Mouse (Mus musculus) kidney, postnatal 4 days (tissue): Measurements from ENCODE around the gene Bex6.
A peak's percentile ranks its signal among the peaks of the same experiment; 100 is the strongest.

ENCODE experiments used
- DNase-seq, 2 experiments: peaks; one replicate each; pipeline ENCODE4 v3.0.0; 2021; ENCODE audit warnings: mixed read lengths in 2 of 2

The Bex6 gene

DNA sequence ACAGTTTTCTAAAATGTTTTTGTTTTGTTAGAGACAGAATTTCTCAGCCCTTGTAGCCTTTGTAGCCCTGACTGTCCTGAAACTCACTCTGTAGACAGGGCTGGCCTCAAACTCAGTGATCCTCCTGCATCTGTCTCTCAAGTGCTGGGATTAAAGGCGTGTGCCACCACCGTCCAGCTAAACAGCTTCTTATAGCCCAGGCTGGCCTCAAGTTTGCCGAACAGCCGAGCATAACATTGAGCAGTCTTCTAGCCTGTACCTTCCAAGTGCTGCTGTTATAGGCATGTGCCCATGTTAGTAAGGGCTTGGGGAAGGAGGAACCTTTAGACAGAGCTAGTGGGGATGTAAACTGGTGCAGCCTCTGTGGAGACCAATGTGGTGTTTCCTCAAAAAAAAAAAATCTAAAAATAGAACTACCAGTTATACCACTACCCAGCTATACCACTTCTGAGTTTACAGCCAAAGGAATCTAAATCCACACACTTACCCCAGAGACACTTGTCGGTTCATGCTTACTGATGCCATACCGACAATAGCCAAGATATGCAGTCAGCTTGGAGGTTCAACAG, at the start of gene Bex6:
Gene Bex6, plus strand, starts transcription at position 491 of the 569 bp plus-strand sequence.
- DNase-seq = no peak

DNA sequence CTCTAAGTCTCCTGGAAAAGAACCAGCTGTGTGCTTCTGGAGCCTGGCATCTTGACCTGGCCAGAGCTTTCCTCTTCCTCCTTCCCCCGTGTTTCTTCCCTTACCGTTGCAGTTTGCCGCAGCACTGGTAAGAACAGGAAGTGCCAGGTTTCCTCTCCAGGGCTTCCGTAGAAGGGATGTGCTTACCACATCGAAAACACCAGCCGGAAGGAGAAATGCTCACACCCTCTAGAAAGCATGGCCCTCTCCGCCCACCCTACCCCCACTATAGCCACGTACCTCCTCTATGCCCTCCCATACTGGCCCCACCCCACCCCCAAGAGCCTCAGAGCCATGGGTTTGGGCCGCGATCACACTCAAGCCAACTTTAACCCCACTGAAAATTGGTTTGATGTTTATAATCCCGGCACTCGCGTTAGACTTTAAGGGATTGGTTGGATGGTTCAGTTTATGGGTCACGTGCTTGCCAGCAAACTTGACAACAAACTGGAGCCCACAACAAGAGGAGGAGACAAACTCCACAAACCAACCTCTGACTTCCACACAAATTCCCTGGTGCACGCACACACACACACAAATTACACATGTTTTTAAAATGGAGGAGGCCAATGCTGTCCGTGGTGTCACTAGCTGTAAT, 49.3 kb upstream of the Bex6 start:
- peak; percentile 21 to 55 for DNase-seq

DNA sequence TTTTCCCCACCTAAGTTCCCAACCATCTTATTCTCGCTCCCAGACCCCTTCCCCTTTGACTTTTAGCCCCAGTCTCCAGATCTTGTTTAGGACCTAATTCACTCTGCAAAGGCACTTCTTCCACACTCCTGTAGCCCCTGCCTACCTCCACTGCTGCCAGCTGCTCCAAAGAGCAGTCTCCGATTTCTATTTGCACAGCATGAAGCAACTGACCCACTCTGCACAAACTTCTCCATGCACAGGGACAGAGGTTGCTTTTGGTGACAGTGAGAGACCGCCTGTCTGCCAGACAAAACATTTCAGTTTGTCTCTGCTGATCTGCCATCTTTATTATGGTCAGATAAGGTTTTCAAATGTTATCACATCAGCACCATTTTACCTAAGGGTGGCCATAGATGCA, 46.5 kb upstream of the Bex6 start:
- no peak for DNase-seq

DNA sequence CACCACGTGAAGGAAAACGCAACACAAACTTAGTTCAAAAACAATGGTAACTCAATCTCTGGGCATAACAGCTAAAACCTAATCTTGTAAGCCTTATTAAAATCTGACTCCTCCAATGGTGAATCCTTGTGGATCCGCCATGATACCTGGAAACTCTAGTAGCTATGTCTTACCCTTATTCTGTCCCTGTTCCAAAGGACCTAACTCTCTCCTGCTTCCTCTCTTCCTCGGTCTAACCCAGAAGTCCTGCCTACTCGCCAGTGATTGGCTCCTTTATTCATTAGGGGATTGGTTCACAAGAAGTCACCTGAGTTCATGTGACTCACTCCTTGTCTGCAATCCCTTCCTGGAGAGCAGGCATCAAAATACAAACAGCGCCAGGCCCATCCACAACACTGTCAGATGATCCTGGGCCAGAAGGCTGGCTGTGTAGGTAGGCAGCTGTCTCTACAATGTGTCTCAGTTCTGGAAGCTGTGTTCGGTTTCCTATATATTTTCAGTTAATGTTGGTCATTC, 43.7 kb upstream of the Bex6 start:
- no peak for DNase-seq

DNA sequence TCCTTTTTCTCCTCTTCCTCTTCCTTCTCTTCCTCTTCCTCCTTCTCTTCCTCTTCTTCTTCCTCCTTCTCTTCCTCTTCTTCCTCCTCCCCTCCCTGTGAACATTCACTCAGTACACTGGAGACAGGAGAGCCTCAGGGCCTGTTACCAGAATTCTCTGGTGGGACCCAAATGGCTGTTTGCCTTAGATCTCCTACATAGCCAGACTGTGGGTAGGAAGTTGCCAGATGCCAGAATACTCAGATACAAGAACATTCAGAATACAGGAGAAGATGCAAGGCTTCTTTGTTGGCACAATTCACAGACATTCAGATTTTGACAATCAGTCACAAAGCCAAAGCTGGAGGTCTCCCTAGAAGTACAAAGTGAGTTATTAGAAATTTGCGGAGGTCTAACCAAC, 40.7 kb upstream of the Bex6 start:
- DNase-seq = no peak

DNA sequence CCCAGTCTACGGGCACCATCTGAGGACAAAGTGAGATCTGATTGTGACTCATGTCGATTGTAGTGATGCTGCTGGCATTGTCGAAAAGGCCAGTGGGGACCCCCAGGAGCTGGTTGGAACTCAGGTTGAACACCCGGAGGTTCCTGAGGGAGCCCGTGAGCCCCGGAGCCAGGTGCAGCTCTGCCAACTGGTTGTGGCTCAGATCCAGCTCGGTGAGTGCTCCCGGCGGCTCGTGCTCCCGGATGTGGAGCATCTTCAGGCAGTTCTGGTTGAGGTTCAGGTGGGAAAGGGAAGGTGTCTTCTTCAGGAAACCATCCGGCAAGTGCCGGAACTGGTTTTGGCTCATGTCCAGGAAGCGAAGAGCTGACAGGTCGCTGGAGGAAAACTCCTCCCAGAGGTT, 35.9 kb upstream of the Bex6 start:
- DNase-seq = no peak

DNA sequence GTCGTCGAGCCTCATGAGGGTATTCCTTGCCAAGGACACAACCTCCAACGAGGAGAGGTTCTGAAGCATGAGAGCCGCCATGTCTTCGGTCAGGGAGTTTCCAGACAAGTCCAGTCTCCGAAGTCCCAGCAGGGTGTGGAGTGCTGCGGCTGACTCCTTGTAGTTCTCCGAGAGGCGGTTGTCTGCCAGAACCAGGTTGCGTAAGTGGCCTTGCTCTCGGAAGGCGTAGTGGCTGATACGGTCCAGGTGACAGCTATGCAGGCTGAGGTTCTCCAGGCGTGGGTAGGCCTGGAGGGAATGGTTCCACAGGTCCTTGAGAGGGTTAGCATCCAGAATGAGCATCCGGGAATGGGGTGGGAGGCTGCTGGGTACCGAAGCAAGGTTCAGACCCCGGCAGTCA, 35.0 kb upstream of the Bex6 start:
- DNase-seq = no peak

DNA sequence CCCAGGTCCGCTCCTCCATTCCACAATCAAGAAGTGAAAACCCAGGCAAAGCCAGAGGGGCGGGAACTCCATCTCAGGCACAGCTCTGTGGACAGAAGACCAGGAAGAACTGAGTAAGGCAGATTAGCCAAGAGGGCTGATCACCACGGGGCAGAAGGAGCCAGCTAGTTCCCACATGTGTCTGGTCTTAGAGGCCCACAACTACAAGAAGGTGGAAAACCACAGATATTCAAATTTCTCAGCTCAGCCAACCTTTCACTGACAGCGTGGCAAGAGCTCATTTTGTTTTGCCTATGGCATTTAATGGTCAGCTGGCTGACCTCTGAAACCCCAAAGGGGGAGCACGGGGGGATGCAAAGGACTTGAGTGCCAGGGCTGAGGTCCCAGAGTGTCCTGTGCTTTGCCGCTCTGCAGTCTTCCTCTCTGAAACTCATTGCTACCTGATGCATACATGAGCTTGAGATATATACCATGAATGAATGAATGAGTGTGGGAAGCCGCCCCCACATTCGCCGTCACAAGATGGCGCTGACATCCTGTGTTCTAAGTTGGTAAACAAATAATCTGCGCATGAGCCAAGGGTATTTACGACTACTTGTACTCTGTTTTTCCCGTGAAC, 31.9 kb upstream of the Bex6 start:
- no peak for DNase-seq

DNA sequence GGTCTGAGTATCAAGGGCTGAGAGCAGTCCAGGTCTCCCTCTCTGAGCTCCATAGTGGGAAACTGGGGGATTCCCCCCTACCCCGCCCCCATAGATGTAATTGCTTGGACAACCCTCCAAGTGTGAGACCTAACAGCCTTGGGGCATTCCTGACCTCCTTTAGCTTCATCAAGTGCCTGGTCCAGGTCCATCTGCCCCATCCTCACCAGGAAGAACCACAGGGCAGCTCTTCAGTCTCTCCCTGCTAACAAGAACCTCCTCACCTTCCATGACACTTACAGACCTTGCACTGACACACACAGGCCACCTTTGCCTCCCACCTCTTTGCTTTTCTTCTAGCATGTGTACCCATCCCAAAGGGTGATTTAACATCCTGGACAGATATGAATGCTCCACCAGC, 25.6 kb upstream of the Bex6 start:
- no peak for DNase-seq

DNA sequence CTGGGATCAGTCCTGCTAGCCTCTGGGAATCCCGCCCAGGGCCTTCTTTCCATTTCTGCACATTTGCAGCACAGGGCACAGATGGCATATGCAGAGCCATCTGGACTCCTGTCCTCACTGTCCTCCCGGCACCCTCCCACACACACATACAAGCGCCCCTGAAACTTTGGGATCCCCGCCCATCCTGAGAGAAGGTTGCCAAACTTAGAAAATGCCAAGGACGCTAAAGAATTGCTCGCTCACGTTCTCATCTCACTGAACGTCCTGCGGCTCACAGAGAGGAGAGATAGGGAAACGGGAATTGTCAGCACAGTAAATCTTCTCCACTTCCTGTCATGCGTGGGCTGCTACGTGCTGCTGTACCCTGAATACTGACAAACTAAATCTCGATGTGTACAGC, 25.2 kb upstream of the Bex6 start:
- peak; percentile 24 to 37 for DNase-seq

DNA sequence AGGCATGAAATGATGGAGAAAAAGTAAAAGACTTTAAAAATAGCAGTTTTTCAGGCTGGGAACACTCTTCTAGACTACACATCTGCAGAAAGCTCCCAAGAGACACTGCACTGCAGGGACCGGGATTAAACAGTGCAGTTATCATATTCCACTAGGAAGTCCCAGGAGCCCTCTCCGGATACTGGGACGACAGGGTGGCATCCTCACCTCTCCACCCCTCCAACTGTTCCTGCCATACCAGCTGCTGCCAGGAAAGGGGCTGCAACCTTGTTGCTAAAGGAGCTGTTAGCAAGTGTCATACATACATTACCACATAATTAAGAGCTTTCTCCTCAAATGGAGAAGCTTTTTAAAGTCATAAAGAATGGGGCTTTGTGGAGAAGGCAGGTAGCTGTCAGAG, 22.9 kb upstream of the Bex6 start:
- DNase-seq = no peak

DNA sequence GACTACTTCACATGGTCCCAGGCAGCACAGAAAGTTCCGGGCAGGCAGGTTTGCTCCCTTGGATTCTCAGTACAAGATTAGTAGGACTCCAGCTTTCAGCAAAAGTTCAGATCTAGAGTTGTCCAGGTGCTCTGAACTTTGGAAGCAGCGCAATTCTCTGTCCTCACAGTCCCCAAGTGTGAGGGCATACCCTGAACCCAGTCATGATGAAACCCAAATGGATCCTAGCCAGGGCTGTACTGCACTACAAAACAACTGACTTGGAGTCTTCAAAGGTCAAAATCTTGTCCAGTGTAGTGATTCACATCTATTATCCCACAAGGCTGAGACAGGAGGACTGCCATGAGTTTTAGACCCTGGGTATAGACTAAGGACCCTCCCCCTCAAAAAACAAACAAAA, 22.3 kb upstream of the Bex6 start:
- DNase-seq = no peak

DNA sequence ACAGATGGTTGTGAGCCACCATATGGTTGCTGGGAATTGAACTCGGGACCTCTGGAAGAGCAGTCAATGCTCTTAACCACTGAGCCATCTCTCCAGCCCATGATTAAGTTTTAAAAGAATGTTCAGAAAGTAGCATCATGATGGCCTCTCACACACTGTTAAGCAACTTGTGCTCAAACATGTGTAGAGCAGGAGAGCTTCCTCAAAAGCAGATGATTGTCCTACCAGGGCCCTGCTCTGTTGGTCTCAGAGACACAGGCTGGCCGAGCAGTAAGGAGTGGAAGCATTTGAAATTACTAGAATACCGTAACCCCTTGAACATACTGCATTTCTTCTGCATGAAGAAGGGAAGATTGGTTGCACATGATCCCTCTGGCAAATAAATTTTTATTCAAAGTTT, 20.7 kb upstream of the Bex6 start:
- DNase-seq = no peak

DNA sequence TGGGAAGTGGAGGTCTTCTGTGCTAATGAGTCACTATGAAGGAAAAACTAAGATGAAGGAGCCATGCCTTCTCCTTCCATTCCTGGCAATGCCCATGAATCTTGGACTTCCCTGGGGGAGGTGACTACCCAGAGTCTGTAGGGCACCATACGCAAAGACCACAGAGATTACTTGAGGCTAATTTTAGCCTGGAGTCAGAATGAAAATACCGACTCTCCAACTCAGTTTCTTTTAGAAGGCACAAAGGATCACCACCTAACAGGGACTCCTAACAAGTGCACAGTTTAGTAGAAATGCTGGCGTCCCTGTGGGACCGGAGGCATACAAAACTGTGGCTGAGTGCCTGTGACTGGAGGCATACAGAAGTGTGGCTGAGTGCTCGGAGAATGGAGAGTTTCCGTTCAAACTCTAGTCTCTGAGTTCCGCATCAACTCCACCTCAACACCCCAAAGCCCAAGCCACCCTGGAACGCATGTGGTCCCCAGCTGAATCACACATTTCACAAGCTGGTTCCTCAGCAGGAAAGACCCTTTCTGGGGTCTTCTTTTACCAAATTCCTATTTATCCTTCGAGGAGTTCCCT, 18.8 kb upstream of the Bex6 start:
- no peak for DNase-seq

DNA sequence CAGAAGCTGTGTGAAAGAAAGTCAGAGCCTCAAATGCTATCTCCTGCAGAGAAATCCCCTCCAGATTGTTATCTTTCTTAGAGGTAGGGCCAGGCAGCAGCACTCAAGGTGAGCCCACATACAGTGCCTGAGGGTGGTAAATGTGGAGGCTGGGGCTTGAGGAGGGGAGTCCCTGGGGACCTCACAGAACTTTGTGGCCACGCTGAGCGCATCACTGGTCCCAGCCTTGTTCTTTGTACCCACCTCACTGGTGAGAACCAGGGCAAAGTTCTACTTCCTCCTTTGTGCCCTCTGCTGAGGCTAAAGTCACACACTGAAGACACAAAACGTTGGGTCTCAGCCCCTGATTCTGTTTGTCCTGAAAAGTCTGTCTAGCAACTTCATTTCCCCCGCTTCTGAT, 16.2 kb upstream of the Bex6 start:
- no peak for DNase-seq

DNA sequence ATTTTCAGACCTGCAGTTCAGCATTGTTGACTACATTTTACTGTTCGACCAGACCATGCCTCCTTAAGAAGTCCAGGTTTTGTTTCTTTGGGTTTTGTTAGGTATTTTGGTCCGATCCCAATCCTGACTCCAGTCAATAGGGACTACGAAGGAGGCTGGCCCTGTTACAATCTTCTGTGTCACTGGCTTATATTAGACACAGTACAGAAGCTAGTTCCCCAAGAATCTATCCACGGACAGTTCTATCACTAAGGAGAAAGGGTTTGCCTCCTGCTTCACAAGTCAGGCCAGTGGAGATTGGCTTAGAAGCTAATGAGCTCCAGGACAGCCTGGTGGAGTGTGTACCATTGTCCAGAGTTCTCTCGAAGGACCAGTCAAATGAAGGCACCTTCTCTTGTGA, 15.7 kb upstream of the Bex6 start:
- no peak for DNase-seq

DNA sequence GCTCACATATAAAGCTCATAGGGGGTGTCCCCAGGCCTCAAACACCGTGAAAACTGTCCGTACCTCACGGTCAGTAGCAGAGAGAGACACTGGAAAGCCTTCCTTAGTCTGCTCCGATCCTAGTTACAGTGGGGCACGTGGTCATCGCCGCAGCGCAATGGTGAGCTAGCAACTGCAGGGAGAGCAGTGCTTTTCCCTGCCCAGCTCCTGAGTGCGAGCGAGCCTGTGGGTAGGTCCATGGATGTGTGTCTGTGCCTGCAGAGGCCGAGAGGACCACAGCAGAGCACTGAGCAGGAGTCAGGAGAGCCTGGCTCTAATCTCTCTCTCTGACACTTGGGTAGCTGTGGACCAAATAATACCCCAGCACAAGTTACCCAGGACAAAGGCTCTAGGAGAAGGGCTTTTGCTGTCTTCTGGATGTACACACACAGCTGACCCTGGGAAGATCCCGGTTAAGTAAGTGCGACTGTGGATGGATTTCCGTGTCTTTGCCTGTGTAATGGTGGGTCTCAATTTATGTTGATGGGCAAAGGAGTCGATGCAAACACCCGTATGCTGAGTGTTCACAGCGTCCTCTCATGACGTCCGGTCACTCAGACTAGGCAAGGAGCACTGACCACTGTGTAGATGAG, 15.1 kb upstream of the Bex6 start:
- DNase-seq = no peak

DNA sequence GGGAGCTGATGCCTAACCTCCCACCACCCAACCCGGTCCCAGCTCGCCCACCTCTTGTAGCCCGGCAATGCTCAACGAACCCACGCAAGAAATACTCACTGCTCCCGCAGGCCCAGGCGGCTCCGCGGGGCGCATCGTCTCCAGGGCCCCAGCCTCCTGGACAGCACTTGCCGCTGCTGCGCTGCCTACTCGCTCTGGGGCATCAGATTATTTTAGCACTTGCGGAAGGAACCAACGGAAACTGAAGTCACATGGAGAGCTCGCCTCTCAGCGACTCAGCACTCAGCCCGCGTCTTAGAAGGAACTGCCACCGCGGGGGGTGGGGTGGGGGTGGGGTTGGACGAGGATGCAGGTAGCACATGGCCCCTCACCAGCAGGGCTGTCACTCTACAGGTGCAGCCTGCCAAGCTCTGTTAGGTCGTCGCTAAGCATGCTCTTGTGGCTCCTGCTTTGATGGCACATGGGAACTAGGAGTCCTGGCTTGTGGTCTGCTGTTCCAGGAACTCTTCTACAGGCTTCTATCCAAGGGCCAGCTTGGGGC, 14.3 kb upstream of the Bex6 start, which contains the start of gene Nrros:
Gene Nrros, minus strand, starts transcription at position 314 of the 541 bp plus-strand sequence.
- peak; percentile 41 to 63 for DNase-seq

DNA sequence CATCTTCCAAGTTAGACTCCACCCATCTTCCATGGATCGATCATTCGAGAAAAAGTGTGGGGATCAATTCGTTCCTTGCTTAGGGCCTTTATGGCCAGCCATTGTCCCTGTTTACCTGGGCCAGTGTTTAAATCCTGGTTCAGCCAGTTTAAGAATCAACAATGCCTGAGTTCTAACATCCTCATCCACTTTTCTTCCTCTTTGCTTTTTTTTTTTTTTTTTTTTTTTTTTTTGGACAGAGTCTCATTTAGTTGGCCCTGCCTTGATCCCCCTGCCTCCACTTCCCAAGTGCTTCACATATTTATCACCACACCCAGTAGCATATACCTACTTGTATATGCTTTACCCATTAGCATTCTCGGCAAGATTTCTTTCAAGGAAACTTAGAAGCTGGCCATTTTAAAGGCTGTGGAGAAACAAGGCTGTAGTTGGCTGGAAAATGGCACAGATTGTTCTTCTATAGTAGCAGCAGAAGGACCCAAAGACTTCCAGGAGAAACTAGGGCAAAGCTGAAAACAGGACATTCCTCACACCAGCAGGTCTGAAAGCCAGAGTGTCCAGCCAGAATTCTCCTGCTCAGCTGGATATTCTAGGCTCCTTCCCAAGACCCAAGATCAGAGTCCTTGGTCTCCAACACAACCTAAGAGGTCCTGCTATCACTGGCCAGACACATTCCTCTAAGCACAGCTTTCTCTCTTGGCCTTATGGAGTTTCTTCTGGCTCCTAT, 11.6 kb upstream of the Bex6 start:
- DNase-seq = no peak

DNA sequence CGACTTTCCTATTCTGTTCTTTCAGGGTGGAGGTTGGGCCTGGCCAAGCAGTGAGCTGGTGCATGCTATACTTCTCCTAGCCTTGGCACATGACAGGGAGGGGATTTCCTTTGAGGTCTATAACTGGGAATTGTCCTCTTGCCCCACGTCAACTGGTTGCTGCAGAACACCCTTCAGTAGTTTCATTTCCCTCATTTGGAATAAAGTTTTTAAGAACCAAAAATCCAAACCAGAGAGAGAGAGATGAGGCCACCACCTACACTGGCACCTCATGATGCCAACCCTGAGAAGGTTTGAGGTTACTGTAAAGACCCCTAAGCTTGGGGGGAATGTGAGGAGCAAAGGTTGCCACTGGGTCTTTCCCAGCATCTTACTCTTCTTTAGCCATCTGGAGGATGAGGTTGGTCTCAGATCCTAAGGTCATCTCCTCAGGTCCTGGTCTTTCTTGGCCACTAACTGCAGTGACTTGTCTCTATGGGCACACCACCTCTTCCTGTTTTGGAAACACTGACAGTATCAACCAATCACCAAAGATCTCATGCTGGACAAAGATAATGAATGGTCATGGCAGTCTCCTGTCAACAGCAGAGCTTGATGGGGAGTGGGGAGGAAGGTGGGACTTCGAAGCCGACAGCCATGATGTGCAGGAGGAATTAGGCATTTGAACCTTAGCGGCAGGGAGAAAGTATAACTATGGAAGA, 8.4 kb upstream of the Bex6 start:
- DNase-seq = no peak

DNA sequence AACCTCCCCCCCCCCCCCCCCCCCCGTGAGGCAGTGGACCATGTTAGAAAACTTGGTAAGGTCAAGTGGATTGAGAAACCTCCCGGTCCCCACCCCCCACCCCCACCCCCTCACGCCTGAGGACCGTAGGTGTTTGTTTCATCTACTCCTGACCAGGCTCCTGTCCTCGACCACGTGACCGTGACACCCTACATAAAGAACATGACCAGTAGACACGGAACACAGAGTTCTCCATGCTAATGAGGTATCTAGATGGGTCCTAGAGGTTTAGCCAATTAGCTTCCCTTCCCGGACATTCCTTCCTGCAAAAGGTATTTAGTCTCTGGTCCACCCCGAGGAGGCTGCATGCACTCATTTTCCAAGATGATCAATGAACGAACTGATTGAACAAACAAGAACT, 6.2 kb upstream of the Bex6 start:
- peak in 1 of 2 experiments; percentile 35 for DNase-seq
